Mouse (Mus musculus) megakaryocyte, embryonic 14.5 days (primary cell): Measurements from ENCODE around the gene Tacc2. TPM values are rescaled to one million over a fixed set of nuclear protein-coding genes. Genes with fewer than 3 reads are reported as not detected.

Experiments used
- H3K27me3 ChIP-seq: replicated peaks from 2 replicates; pipeline ENCODE3; 2012; ENCODE audit warnings: inconsistent platforms
- H3K36me3 ChIP-seq: replicated peaks from 2 replicates; pipeline ENCODE3; 2012; ENCODE audit warnings: low read length, inconsistent platforms, mixed read lengths
- H3K4me1 ChIP-seq: 2 replicates; pipeline ENCODE4 v1.6.1; 2012; ENCODE audit warnings: inconsistent platforms
- H3K4me3 ChIP-seq: replicated peaks from 2 replicates; pipeline ENCODE3; 2012; ENCODE audit warnings: moderate library complexity, mild to moderate bottlenecking, inconsistent platforms
- H3K9me3 ChIP-seq: 2 replicates; pipeline ENCODE4 v1.6.1; 2012; ENCODE audit warnings: inconsistent platforms
- FLI1 ChIP-seq: IDR thresholded peaks from 2 replicates; pipeline ENCODE4 v1.6.1; 2012; ENCODE audit warnings: low read length, inconsistent platforms, mixed read lengths
- GATA1 ChIP-seq: IDR thresholded peaks from 3 replicates; pipeline ENCODE4 v1.6.1; 2012; ENCODE audit warnings: mixed read lengths, low read length, inconsistent platforms, borderline replicate concordance
- polyA plus RNA-seq: library from polyadenylated mRNA; stranded (reverse); fragments of >175 nt; gene quantifications from 2 replicates; pipeline ENCODE4 v1.2.3, GENCODE M21; 2012; ENCODE audit warnings: low replicate concordance; ENCODE audit not compliant: insufficient read depth

The Tacc2 gene
- polyA plus RNA-seq, 1 experiment = 3.2 TPM

DNA sequence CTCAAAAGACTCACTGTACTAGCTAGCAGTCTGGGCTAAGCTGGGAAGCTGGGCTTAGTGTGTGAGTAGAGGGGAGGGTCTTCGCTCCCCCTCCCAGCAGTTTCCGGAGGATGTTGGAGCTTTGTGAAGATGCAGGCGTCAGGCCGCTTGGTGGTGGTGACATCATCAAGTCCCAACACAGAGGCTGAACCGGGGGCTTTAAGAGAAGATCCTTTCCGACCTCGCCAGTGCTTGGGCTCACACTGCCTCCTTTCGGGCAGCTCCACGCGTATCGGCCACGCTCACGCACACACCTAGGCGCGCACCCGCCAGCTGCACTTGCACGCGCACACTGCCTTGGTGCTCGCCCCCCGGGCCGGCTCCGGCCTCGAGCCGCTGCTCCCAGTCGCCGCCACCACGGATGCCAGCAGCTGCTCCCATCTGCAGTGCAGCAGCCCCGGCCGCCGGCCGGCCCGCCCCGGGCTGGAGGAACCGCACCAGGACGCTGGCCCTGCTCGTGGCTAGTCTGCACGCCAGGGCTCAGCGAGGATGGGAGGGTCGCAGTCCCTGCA lies 115.2 kb downstream of the Tacc2 start:
- Histone ChIP-seq H3K4me3 (peak overlapping the region; percentile 80), H3K27me3 (peaks cover 33% of the 10 kb centered on the region), H3K9me3 (peaks cover 1% of the 10 kb centered on the region; the same call in 1 of the 2 replicates), H3K4me1 (peaks cover 11% of the 10 kb centered on the region), H3K36me3 (no peaks in the 10 kb centered on the region)
- TF ChIP-seq FLI1 (no peak), GATA1 (no peak)

DNA sequence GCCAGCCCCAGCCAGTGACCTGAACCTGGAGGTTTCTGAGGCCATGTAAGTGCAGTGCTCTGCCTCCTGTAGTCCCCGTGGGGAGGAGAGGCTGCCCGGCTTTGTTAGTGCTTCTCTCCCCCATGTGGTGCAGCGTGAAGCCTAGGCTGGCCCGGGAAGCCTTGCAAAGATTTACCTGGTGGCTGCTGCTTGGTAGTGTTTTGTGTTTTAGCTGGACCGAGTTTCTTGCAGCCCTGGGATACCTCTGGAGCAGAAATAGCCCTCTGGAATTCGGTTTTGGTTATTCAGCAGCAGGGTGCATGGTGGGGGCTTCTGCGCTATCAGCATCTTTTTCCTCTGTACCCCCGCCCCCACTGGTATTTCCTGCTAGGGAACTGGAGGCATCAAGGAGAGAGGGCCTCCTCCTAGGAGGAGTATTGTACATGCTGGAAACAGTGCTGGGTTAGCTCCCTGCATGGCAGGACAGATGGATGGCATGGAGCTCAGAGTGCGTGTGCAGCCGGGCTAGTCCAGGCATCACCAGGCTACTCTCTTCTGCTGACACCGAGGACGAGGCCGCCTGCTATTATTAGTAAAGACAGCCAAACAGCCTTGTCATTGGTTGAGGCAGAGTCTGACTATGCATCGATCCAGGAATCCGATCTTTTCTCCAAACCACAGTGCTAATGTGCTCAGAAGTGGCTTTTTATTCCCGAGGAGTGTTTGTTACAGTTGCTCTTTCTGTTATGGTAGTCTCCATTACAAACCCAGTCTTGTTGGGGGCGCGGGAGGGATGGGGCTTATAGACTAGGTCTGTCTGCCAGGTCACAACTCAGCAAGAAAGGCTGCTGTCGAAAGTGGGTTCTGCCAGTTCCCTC lies 115.9 kb downstream of the Tacc2 start:
- Histone ChIP-seq H3K36me3 (no peaks in the 10 kb centered on the region), H3K4me3 (peak overlapping the region; percentile 80), H3K9me3 (no peaks in the 10 kb centered on the region), H3K27me3 (peaks cover 32% of the 10 kb centered on the region), H3K4me1 (peaks cover 11% of the 10 kb centered on the region)
- TF ChIP-seq GATA1 (no peak), FLI1 (no peak)

DNA sequence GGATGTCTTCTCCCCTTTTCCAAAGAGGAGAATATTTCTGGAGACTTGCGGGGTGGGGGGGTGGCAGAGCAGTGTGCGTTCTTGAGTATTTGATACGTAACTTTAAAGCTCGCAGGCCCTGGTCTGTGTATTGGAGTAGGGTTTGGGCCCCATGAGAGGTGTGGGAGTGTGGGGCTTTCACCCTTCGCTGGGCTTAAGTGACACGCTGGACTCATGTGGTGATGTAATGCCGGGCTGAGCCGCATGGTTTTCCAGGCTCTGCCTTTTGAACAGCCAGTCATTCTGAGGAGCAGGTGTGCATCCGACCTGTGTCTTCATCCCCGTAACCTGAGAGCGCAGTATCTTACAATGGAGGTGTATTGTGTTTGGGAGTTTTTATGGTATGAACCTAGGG lies 116.6 kb downstream of the Tacc2 start:
- Histone ChIP-seq H3K9me3 (no peaks in the 10 kb centered on the region), H3K27me3 (peaks cover 33% of the 10 kb centered on the region), H3K4me3 (no peak overlapping the region), H3K36me3 (no peaks in the 10 kb centered on the region), H3K4me1 (peaks cover 11% of the 10 kb centered on the region)
- TF ChIP-seq FLI1 (no peak), GATA1 (no peak)

DNA sequence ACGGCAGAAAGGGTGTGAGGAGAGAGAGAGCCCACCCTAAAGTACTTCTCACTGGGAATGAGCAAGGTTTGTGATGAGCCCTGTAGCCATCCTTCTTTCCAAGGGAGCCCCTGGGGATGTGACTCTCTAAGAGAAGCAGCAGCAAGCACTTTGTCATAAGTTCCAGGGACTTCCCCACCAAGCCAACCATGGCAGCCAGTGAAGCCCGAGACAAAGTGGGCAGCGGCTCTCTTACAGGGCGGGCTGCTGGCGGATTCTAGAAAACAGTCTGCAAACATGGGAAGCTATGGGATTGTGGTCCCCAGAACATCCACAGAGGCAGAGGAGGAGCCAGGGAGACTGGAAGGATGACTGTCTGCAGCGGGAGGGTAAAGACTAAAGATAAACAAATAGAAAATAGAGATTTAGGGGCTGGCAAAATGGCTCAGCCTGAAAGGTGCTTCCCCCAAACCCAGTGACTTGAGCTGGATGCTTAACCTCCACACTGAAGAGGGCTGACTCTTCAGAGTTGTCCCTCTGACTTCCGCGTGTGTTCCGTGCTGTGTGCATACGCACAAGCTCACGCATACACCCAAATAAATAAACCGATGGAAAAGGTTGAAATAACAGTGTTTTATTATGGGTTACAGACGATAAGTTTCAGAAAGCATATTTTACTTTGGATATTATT lies 118.6 kb downstream of the Tacc2 start:
- no peak for TF ChIP-seq GATA1
- TF ChIP-seq FLI1 = no peak
- Histone ChIP-seq H3K27me3 (peaks cover 35% of the 10 kb centered on the region), H3K4me3 (no peak overlapping the region), H3K9me3 (no peaks in the 10 kb centered on the region), H3K4me1 (peaks cover 11% of the 10 kb centered on the region), H3K36me3 (no peaks in the 10 kb centered on the region)

DNA sequence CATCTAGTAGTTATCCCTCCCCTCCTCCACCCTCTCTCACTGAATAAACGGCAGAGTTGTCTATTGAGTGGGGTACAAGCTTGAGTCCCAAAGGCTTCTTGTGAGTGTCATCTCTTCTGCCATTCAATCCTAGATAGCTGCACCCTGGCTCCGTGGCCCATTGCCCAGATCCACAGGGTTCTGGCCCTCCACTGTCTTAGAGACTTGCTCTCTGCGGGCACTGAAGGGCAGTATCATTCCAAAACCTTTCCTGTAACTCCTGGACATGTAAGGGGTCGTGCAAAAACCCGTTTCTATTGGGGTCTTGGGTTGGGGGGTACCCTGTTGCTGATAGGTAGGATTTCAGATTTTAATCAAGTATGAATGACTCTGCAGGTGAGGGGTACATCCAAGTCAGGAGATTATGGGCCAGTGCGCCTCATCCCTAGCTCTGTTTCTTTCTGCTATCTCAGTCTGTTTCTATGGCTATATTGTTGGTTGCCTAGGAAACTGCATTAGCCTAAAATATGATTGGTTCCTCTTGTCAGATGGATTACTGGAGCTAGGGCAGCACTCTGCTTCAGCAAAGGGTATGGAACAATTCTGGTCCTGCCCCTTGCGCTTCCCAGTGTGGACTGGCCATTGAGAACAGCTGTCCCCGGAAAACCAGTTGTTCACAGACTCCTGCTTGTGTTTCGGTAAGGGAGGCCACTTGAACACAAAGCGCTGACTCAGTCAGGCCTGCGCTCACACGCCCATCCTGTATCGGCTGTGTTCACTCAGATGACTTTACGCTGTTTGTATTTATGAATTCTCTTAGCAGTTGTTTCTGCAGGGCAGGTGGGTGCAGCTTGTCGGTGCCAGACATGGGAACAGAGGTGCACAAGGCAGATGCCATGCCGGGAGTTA lies 119.4 kb downstream of the Tacc2 start:
- Histone ChIP-seq H3K4me3 (no peak overlapping the region), H3K36me3 (no peaks in the 10 kb centered on the region), H3K27me3 (peaks cover 32% of the 10 kb centered on the region), H3K9me3 (no peaks in the 10 kb centered on the region), H3K4me1 (peaks cover 11% of the 10 kb centered on the region)
- TF ChIP-seq GATA1 = no peak
- TF ChIP-seq FLI1 = no peak

DNA sequence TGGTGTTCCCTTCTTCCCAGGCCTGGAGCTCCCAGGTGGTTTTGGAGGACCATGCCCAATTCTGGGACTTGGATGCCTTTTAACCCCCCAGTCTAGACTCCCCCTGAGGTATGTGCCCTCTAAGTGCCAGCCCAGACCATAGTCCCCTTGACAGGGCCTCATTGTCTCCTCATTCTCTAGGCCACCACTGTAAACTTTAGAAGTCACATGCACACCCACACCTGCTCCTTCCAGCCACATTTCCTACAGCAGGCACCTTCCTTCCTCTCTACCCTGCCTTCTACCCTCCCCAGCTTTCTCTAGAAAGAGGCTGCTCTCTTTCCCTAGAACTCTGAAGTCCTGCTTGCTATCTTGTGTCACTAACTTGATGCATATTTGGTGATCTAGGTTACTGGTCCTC lies 121.2 kb downstream of the Tacc2 start:
- no peaks in the 10 kb centered on the region for H3K36me3 ChIP-seq
- peaks cover 19% of the 10 kb centered on the region for H3K27me3 ChIP-seq
- no peak for TF ChIP-seq GATA1
- no peak for TF ChIP-seq FLI1
- H3K4me1 ChIP-seq = no peaks in the 10 kb centered on the region; the same call in 1 of the 2 replicates
- H3K9me3 ChIP-seq = no peaks in the 10 kb centered on the region
- no peak overlapping the region for H3K4me3 ChIP-seq

DNA sequence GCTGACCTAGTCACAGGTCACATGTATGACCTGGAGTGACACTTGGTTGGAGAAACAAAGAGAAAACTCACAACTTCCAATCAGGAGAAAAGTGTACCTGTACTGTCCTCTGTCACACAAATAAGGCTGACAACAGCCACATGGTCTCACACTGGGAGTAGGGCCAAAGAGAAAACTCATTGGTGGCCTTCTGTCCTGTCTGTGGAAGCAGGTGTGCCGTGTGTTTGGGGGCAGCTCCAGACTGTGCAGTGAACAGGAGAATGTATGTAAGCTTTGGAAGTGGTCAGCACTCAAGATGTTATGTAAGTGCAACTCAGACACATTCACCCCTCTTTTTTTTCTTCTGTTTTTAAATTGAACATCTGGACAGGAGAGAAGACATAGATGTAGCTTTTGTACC lies 124.1 kb downstream of the Tacc2 start:
- H3K9me3 ChIP-seq = no peaks in the 10 kb centered on the region
- no peaks in the 10 kb centered on the region for H3K4me1 ChIP-seq
- H3K27me3 ChIP-seq = peaks cover 8% of the 10 kb centered on the region
- H3K4me3 ChIP-seq = no peak overlapping the region
- TF ChIP-seq FLI1 (no peak), GATA1 (no peak)
- no peaks in the 10 kb centered on the region for H3K36me3 ChIP-seq

DNA sequence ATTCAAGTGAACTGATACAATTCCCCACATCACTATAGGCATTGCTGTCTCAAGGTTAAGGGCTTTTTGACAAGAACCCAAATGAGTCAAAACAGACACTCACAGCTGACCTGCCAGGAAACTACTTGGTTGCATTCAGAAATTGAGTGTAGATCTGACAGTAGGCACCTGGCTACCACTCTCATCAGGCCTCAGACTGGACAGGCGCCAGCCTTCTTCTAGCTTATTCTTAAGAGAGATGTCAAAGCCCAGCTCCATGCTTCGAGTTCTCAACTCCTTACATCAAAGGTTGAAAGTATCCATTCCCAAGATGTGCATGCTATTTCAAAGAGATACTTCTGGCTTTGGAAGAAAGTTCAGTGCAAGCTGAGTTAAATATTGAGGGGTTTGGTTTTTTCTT lies 128.0 kb downstream of the Tacc2 start:
- Histone ChIP-seq H3K4me1 (no peaks in the 10 kb centered on the region), H3K4me3 (no peak overlapping the region), H3K27me3 (peaks cover 10% of the 10 kb centered on the region), H3K9me3 (no peaks in the 10 kb centered on the region), H3K36me3 (no peaks in the 10 kb centered on the region)
- no peak for TF ChIP-seq FLI1
- no peak for TF ChIP-seq GATA1

DNA sequence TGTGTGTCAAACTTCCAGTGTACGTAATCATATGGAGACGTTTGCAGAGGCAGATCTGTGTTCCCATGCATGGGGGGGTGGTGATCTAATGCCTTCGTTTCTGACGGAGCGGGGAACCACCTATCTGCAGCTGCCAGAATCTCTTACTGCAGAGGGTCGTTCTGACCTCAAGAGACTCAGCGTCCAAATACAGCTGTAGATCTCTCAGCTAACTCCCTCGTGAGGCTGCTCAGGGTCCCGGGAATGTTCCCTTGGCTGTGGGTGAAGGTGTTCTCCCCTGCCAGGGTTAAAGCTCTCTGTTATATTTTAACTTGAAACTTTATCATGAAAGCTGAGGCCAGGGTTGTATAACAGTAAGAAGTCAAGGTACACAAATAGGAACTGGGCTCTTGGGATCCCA lies 131.7 kb downstream of the Tacc2 start:
- Histone ChIP-seq H3K9me3 (no peaks in the 10 kb centered on the region), H3K36me3 (no peaks in the 10 kb centered on the region), H3K4me3 (no peak overlapping the region), H3K27me3 (peaks cover 8% of the 10 kb centered on the region), H3K4me1 (no peaks in the 10 kb centered on the region)
- no peak for TF ChIP-seq GATA1
- no peak for TF ChIP-seq FLI1
